Mouse (Mus musculus) monocyte, adult 5-6 weeks (primary cell): ENCODE results near the gene Numa1. TPM values are rescaled to one million over a fixed set of nuclear protein-coding genes. Genes with fewer than 3 reads are reported as not detected.

Source experiments
- ATAC-seq: fragments of 153-309, 156-312 bp; replicated peaks from 2 replicates; pipeline ENCODE4 v1.8.0; 2017; ENCODE audit warnings: mild to moderate bottlenecking; ENCODE audit not compliant: low TSS enrichment, insufficient number of reproducible peaks, severe bottlenecking, poor library complexity, low FRiP score
- total RNA-seq: library from RNA; stranded (forward); fragments of 200-1000, 200-491, 200-594 nt; gene quantifications from 3 replicates; pipeline ENCODE4 v1.2.3, GENCODE M21; 2017

The Numa1 gene
- total RNA-seq, 1 experiment from 2014 or later = 118 TPM

- ATAC-seq = peak; percentile 46
Measured at GRCm38 (mm10) chr7:101969694-101970428, 36.0 kb downstream of the Numa1 start.

DNA sequence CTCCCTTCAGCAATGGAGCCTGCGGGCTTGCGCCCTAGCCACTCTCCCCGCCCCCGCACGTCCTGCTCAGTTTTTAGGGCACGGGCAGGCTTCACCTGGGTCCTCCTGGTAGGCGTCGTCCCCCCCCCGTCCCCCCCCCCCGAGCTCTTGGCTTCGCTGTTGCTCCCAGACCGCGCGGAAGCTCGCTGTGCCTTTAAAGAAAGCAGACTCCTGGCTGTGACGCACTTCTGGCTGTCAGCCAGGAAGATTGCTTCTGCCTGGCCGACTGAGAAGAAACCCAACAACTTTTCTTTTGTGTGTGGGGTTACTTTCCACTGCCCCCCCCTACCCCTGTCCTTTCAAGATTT is 36.5 kb downstream of the Numa1 start:
- ATAC-seq = peak; percentile 45

DNA sequence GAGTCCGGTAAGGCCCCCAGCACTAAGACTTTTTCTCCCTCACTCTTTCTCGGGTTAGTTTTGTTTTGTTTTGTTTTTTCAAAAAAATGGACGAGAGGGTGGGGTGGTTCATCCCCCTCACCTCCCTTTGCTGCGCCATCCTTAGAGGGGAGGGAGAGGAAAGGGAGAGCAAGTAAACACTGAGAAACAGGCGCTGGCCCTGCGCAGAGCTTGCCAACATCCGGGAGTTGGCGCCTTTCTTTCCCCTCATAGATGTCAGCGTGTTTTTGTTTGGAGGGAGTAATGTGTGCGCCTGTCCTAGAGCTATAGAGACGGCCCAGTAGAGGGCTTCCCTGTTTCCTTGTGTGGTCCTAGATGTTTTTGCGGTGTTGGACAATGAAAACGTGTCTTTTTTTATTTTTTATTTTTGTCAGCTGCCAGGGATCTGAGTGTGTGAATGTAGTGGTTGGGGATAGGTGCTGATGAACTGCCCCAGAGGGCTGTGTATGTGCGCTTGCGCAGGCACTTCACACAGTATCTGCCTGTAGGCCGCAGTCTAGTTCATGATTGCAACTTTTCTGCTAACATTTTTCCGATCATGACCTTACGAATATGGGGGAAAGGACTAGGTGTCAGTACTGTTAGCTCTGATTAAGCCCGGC is 37.0 kb downstream of the Numa1 start:
- ATAC-seq = 0 out of 2 replicates have a peak, but pooled peaks have one; percentile 36

GRCm38 (mm10) chr7:101971721-101972120 is 37.8 kb downstream of the Numa1 start:
- no peak for ATAC-seq

GRCm38 (mm10) chr7:101973730-101974129 is 39.8 kb downstream of the Numa1 start:
- ATAC-seq = no peak

GRCm38 (mm10) chr7:101974505-101974904 is 40.6 kb downstream of the Numa1 start:
- ATAC-seq = no peak

DNA sequence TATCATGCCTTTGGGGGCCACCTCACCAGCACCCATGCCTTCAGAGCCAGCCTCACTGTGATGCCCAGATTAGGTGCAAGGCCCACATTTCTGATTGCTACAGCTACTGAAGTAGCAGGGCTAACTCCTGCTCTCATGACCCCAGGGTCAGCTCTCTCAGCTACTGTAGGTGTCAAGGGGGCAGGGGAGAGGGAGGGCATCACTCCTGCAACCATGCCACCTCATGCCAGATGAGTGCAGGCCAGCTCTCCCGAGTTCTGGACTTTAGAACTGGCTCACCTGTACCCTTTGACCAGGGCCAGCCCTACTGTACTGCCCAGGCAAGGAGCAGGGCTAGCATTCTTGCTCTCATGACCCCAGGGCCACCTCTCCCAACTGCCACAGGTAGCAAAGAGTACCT is 48.8 kb downstream of the Numa1 start:
- no peak for ATAC-seq

GRCm38 (mm10) chr7:101985081-101985480 is 51.2 kb downstream of the Numa1 start:
- no peak for ATAC-seq

- no peak for ATAC-seq
Measured at GRCm38 (mm10) chr7:101994241-101994640, 60.3 kb downstream of the Numa1 start.

- ATAC-seq = no peak
Measured at GRCm38 (mm10) chr7:101998194-101998927, 64.5 kb downstream of the Numa1 start.

GRCm38 (mm10) chr7:101999461-102000151 is 65.7 kb downstream of the Numa1 start:
- ATAC-seq = no peak

DNA sequence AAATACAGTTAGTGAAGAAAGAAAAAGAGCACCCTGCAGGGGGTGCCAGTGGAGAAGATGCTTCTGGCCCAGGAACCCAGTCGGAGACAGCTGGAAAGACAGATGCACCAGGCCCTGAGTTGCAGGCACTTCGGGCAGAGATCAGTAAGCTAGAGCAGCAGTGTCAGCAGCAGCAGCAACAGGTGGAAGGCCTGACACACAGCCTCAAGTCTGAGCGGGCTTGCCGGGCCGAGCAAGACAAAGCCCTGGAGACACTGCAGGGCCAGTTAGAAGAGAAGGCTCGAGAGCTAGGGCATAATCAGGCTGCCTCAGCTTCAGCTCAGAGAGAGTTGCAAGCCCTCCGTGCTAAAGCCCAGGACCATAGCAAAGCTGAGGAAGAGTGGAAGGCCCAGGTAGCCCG is 66.4 kb downstream of the Numa1 start:
- ATAC-seq = no peak

DNA sequence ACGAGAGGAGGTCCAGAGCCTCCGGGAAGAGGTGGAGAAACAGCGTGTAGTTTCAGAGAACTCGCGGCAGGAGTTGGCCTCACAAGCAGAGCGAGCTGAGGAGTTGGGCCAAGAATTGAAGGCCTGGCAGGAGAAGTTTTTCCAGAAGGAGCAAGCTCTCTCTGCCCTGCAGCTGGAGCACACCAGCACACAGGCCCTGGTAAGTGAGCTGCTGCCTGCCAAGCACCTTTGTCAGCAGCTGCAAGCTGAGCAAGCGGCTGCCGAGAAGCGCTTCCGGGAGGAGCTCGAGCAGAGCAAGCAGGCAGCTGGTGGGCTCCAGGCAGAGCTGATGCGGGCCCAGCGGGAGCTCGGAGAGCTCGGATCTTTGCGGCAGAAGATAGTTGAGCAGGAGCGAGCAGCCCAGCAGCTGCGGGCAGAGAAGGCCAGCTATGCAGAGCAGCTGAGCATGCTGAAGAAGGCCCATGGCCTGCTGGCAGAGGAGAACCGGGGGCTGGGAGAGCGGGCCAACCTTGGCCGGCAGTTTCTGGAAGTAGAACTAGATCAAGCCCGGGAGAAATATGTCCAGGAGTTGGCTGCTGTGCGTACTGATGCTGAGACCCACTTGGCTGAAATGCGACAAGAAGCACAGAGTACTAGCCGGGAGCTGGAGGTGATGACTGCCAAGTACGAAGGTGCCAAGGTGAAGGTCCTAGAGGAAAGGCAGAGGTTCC is 67.2 kb downstream of the Numa1 start:
- ATAC-seq = no peak

DNA sequence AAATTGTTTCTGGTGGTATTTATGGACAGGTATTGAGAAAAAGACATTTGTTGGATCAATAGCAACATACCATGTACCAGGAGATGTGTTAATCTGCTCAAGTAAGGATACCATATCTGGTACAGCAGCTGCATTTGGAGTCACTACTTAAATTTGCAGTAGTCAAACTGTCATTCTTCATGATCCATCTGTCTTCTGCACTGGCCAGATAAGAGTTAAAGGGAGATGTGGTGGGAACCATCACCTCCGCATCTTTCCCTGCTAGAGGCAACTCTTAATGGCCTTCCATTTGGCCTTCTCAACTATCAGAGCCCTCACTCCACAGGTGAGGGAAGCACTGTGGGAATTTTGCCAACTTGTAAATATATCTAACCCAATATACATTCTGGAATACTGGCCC is 72.6 kb downstream of the Numa1 start:
- no peak for ATAC-seq

DNA sequence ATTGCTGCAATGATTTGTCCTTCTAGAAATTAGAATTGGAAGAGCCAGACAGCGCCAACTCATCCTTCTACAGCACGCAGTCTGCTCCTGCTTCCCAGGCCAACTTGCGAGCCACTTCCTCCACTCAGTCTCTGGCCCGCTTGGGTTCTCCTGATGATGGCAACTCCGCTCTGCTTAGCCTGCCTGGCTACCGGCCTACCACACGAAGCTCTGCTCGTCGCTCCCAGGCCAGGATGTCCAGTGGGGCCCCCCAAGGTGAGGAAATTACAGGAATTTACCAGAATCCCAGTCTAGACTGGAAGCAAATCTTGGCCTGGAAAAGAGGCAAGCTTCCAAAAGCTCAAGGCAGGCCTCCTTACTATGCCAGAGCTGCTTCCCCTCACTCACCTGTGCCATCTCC is 77.9 kb downstream of the Numa1 start:
- no peak for ATAC-seq

DNA sequence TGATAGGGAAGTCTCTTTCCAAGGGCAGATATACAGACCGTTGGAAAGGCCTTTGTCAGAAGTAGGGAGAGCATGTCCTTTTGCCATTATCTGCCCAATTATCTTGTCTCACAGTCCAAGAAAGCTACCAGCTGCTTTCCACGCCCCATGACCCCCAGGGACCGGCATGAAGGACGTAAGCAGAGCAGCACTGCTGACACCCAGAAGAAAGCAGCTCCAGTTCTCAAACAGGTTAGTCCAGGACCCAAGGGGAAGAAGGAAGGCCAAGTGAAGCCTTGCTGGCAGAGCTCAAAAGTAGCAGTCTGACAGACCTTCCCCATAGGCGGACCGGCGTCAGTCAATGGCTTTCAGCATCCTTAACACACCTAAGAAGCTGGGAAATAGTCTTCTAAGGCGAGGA is 79.5 kb downstream of the Numa1 start:
- no peak for ATAC-seq

GRCm38 (mm10) chr7:102014995-102015394 is 81.1 kb downstream of the Numa1 start:
- ATAC-seq = no peak

GRCm38 (mm10) chr7:102016936-102017335 is 83.0 kb downstream of the Numa1 start:
- ATAC-seq = no peak

- ATAC-seq = no peak
Measured at GRCm38 (mm10) chr7:102017452-102017851, 83.5 kb downstream of the Numa1 start.
